Mouse (Mus musculus) neural tube, embryonic 14.5 days (tissue): ENCODE results near the gene Rab7b. TPM values are rescaled to one million over a fixed set of nuclear protein-coding genes. Genes with fewer than 3 reads are reported as not detected.

Experiments used
- ATAC-seq: fragments of 200-750 bp; cut with Nextera tagmentation; 2 replicates; pipeline ENCODE4 v1.8.0; 2017; ENCODE audit warnings: low read depth, mild to moderate bottlenecking, moderate TSS enrichment, moderate library complexity
- H3K27ac ChIP-seq: fragments of 300-500 bp; sonication (generic); 2 replicates; pipeline ENCODE4 v1.5.1; 2014; ENCODE audit warnings: low read depth, mild to moderate bottlenecking, control low read depth, low read length, moderate library complexity, mixed read lengths
- H3K27me3 ChIP-seq: fragments of 300-500 bp; sonication (generic); 2 replicates; pipeline ENCODE4 v1.6.1; 2014; ENCODE audit warnings: low read length; ENCODE audit not compliant: control insufficient read depth, insufficient read depth
- H3K36me3 ChIP-seq: fragments of 300-500 bp; sonication (generic); 2 replicates; pipeline ENCODE4 v1.6.1; 2014; ENCODE audit warnings: low read length, mixed read lengths; ENCODE audit not compliant: control insufficient read depth, insufficient read depth
- H3K4me1 ChIP-seq: fragments of 300-500 bp; sonication (generic); 2 replicates; pipeline ENCODE4 v1.6.1; 2014; ENCODE audit warnings: low read length; ENCODE audit not compliant: control insufficient read depth, insufficient read depth
- H3K4me2 ChIP-seq: fragments of 300-500 bp; sonication (generic); 2 replicates; pipeline ENCODE4 v1.6.1; 2014; ENCODE audit warnings: mild to moderate bottlenecking, low read depth, low read length, control low read depth
- H3K4me3 ChIP-seq: fragments of 300-500 bp; sonication (generic); 2 replicates; pipeline ENCODE4 v1.5.1; 2014; ENCODE audit warnings: low read depth, low read length, control low read depth, mixed read lengths
- H3K9ac ChIP-seq: fragments of 300-500 bp; sonication (generic); replicated peaks from 2 replicates; pipeline ENCODE4 v1.6.1; 2014; ENCODE audit warnings: low read depth, mild to moderate bottlenecking, control low read depth, low read length, mixed read lengths
- H3K9me3 ChIP-seq: fragments of 300-500 bp; sonication (generic); 2 replicates; pipeline ENCODE4 v1.6.1; 2016; ENCODE audit warnings: low read length; ENCODE audit not compliant: control insufficient read depth
- WGBS: fragments of 180-500 bp; shearing (Covaris S2); extraction: QIAGEN DNeasy Blood & Tissue Kit; methylation state at CpG from one replicate; pipeline ENCODE4 v1.1.7; 2014; 5-methylcytosine and 5-hydroxymethylcytosine counted together
- polyA plus RNA-seq: library from polyadenylated mRNA; unstranded; fragments of >200 nt; fragmentation: Nextera tagmentation; extraction: Ambion mirVana; gene quantifications from 2 replicates; pipeline ENCODE4 v1.2.1, GENCODE M21; 2014

The Rab7b gene
- polyA plus RNA-seq, 1 experiment from 2014 or later = 0.48 TPM

DNA sequence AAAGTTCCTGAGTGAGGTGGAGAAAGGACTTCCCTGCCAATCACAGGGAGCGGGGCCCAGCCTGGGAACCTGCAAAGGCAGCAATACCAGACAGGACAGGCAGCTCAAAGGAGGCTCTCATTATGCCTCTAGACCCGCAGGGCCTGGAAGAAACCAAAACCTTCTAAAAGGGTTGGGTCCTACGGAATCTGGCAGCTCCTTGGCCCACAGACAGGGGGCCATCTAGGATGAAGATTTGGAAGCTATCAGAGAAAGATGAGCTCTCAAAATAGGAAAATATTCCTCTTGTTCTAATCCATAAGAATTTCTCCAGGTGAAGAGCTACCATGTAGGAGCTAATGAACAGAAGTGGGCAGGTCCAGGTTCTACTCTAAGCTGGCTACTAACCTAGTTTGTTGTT, 521 bp downstream of the Rab7b start:
- H3K4me3 ChIP-seq = no peak overlapping the region
- H3K9ac ChIP-seq = no peak overlapping the region
- H3K27me3 ChIP-seq = no peaks in the 10 kb centered on the region
- H3K9me3 ChIP-seq = no peaks in the 10 kb centered on the region
- no peak overlapping the region for H3K27ac ChIP-seq
- H3K4me2 ChIP-seq = no peak overlapping the region
- H3K4me1 ChIP-seq = no peaks in the 10 kb centered on the region
- H3K36me3 ChIP-seq = no peaks in the 10 kb centered on the region
- 83% methylated on average over 3 of the region's 3 CpGs for WGBS
- ATAC-seq = no peak

DNA sequence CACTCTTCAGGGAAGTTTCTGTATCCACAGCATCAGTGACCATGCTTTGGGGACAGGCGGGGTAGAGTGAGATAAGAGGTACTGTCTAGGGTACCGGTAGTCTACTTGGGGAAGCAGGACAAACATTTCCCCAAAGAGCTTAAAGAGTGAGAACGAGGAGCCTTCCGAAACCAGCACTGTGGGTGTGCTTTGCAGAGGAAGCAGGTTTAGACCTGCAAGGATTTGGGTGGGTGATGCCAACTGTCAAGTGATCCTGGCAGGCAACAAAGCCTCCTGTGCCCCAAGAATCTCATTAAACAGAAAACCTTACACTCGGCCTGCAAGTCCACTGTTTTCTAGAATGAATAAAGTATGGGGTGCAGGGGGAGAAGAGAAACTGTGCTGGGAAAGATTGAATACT, 1.4 kb downstream of the Rab7b start:
- Histone ChIP-seq H3K4me2 (no peak overlapping the region), H3K4me3 (no peak overlapping the region), H3K36me3 (no peaks in the 10 kb centered on the region), H3K9me3 (no peaks in the 10 kb centered on the region), H3K27ac (no peak overlapping the region), H3K4me1 (no peaks in the 10 kb centered on the region), H3K9ac (no peak overlapping the region), H3K27me3 (no peaks in the 10 kb centered on the region)
- 89% methylated on average over 5 of the region's 5 CpGs for WGBS
- no peak for ATAC-seq

GRCm38 (mm10) chr1:131690435-131690834, 1.9 kb downstream of the Rab7b start:
- no peak for ATAC-seq
- Histone ChIP-seq H3K27ac (no peak overlapping the region), H3K4me1 (no peaks in the 10 kb centered on the region), H3K27me3 (no peaks in the 10 kb centered on the region), H3K36me3 (no peaks in the 10 kb centered on the region), H3K9ac (no peak overlapping the region), H3K4me2 (no peak overlapping the region), H3K9me3 (no peaks in the 10 kb centered on the region), H3K4me3 (no peak overlapping the region)
- 65% methylated on average over 3 of the region's 3 CpGs for WGBS

DNA sequence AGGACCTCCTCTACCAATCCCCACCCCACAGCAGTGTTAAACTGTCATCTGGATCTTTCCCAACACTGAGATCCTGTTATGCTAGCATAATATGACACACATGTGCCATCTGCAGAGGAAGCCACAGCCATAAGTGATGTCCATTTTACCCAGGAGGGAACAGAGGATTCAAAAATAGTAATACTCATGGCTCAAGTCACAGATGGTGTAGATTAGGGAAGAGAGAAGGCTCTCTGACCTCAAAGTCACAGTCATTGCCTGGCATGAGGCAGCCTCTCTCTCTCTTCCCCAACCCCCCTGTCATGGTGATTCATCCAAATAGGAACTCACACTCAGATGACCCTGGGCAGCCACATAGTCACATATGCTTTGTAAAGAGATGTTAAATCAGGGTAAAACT, 2.9 kb downstream of the Rab7b start:
- H3K4me1 ChIP-seq = no peaks in the 10 kb centered on the region
- no peaks in the 10 kb centered on the region for H3K36me3 ChIP-seq
- no peak overlapping the region for H3K4me3 ChIP-seq
- no peaks in the 10 kb centered on the region for H3K27me3 ChIP-seq
- ATAC-seq = no peak
- no peaks in the 10 kb centered on the region for H3K9me3 ChIP-seq
- no peak overlapping the region for H3K9ac ChIP-seq
- H3K4me2 ChIP-seq = no peak overlapping the region
- H3K27ac ChIP-seq = no peak overlapping the region

GRCm38 (mm10) chr1:131695308-131695707, 6.8 kb downstream of the Rab7b start:
- H3K36me3 ChIP-seq = no peaks in the 10 kb centered on the region

DNA sequence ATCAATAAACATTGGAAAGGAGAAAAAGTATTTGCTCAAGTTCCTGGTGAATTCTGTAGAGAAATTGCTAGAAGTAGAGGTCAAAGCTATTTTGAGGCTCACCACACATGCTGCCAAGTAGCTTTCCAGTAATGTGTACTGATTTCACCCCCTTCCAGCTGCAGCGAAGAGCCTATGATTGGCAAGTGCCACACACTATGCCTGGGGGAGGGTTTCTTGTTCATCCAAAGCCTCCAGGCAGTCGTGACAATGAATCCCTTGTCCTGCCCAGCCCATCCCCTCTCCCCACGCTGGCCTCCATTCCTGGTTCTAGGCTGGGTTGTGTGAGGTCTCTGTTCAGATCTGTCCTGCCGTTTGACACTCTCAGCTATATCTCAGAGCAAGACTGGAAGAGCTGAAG, 7.8 kb downstream of the Rab7b start:
- 66% methylated on average over 4 of the region's 4 CpGs for WGBS
- Histone ChIP-seq H3K4me2 (no peak overlapping the region), H3K27me3 (no peaks in the 10 kb centered on the region), H3K27ac (no peak overlapping the region), H3K36me3 (no peaks in the 10 kb centered on the region), H3K9ac (no peak overlapping the region), H3K4me3 (no peak overlapping the region), H3K9me3 (no peaks in the 10 kb centered on the region), H3K4me1 (no peaks in the 10 kb centered on the region)
- ATAC-seq = no peak

More at GRCm38 (mm10) chr1:131695308-131695707, 6.8 kb downstream of the Rab7b start:
- no peaks in the 10 kb centered on the region for H3K4me1 ChIP-seq
- H3K9ac ChIP-seq = no peak overlapping the region
- no peak for ATAC-seq
- H3K9me3 ChIP-seq = no peaks in the 10 kb centered on the region
- 91% methylated on average over 2 of the region's 2 CpGs for WGBS
- no peaks in the 10 kb centered on the region for H3K27me3 ChIP-seq
- no peak overlapping the region for H3K4me2 ChIP-seq
- H3K27ac ChIP-seq = no peak overlapping the region
- no peak overlapping the region for H3K4me3 ChIP-seq

GRCm38 (mm10) chr1:131698770-131699169, 10.3 kb downstream of the Rab7b start:
- 96% methylated on average over 3 of the region's 3 CpGs for WGBS
- Histone ChIP-seq H3K4me1 (no peaks in the 10 kb centered on the region), H3K9me3 (no peaks in the 10 kb centered on the region), H3K27me3 (no peaks in the 10 kb centered on the region), H3K27ac (no peak overlapping the region), H3K4me2 (no peak overlapping the region), H3K36me3 (no peaks in the 10 kb centered on the region), H3K9ac (no peak overlapping the region), H3K4me3 (no peak overlapping the region)
- no peak for ATAC-seq

GRCm38 (mm10) chr1:131699642-131700041, 11.1 kb downstream of the Rab7b start:
- no peak for ATAC-seq
- 97% methylated on average over 4 of the region's 4 CpGs for WGBS
- Histone ChIP-seq H3K4me2 (no peak overlapping the region), H3K27ac (no peak overlapping the region), H3K4me3 (no peak overlapping the region), H3K4me1 (no peaks in the 10 kb centered on the region), H3K27me3 (no peaks in the 10 kb centered on the region), H3K9me3 (no peaks in the 10 kb centered on the region), H3K36me3 (no peaks in the 10 kb centered on the region), H3K9ac (no peak overlapping the region)

- WGBS = 84% methylated on average over 5 of the region's 5 CpGs
- Histone ChIP-seq H3K27me3 (no peaks in the 10 kb centered on the region), H3K4me1 (no peaks in the 10 kb centered on the region), H3K4me2 (no peak overlapping the region), H3K4me3 (no peak overlapping the region), H3K36me3 (no peaks in the 10 kb centered on the region), H3K9ac (no peak overlapping the region), H3K27ac (no peak overlapping the region), H3K9me3 (no peaks in the 10 kb centered on the region)
- no peak for ATAC-seq
These were observed 12.0 kb downstream of the Rab7b start for GRCm38 (mm10) chr1:131700447-131700846.

GRCm38 (mm10) chr1:131701391-131701790, 12.9 kb downstream of the Rab7b start:
- Histone ChIP-seq H3K4me1 (no peaks in the 10 kb centered on the region), H3K4me3 (no peak overlapping the region), H3K4me2 (no peak overlapping the region), H3K27ac (no peak overlapping the region), H3K9me3 (no peaks in the 10 kb centered on the region), H3K9ac (no peak overlapping the region), H3K27me3 (no peaks in the 10 kb centered on the region), H3K36me3 (no peaks in the 10 kb centered on the region)
- ATAC-seq = no peak
- 82% methylated on average over 5 of the region's 5 CpGs for WGBS
